Mouse (Mus musculus) hindbrain, embryonic 14.5 days (tissue): ENCODE results near the gene Gfy. TPM values are rescaled to one million over a fixed set of nuclear protein-coding genes. Genes with fewer than 3 reads are reported as not detected.
A peak's percentile ranks its signal among the peaks of the same experiment; 100 is the strongest.

Experiments
- ATAC-seq: fragments of 200-750 bp; cut with Nextera tagmentation; 2 replicates; pipeline ENCODE4 v1.8.0; 2017; ENCODE audit warnings: moderate number of reproducible peaks, mild to moderate bottlenecking, moderate TSS enrichment, moderate library complexity; ENCODE audit not compliant: low FRiP score
- DNase-seq: peaks from one replicate; pipeline ENCODE4 v3.0.0-alpha.2; 2015; ENCODE audit warnings: low spot score
- H3K27ac ChIP-seq: fragments of 300-500 bp; sonication (generic); 2 replicates; pipeline ENCODE4 v1.5.1; 2014; ENCODE audit warnings: mild to moderate bottlenecking, moderate library complexity
- H3K27me3 ChIP-seq: fragments of 300-500 bp; sonication (generic); 2 replicates; pipeline ENCODE4 v1.6.1; 2014; ENCODE audit warnings: mild to moderate bottlenecking, low read length, mixed read lengths; ENCODE audit not compliant: control insufficient read depth, insufficient read depth
- H3K36me3 ChIP-seq: fragments of 300-500 bp; sonication (generic); replicated peaks from 2 replicates; pipeline ENCODE4 v1.6.1; 2014; ENCODE audit not compliant: control insufficient read depth, insufficient read depth
- H3K4me1 ChIP-seq: fragments of 300-500 bp; sonication (generic); replicated peaks from 2 replicates; pipeline ENCODE4 v1.6.1; 2014; ENCODE audit warnings: antibody characterized with exemption, low read length, mixed read lengths; ENCODE audit not compliant: control insufficient read depth, insufficient read depth
- H3K4me2 ChIP-seq: fragments of 300-500 bp; sonication (generic); replicated peaks from 2 replicates; pipeline ENCODE4 v1.6.1; 2014; ENCODE audit warnings: mild to moderate bottlenecking, moderate library complexity
- H3K4me3 ChIP-seq: fragments of 300-500 bp; sonication (generic); replicated peaks from 2 replicates; pipeline ENCODE4 v1.5.1; 2014; ENCODE audit warnings: mild to moderate bottlenecking, low read length
- H3K9ac ChIP-seq: fragments of 300-500 bp; sonication (generic); 2 replicates; pipeline ENCODE4 v1.6.1; 2014
- H3K9me3 ChIP-seq: fragments of 300-500 bp; sonication (generic); 2 replicates; pipeline ENCODE4 v1.6.1; 2016; ENCODE audit warnings: low read length; ENCODE audit not compliant: control insufficient read depth
- WGBS: fragments of 180-500 bp; shearing (Covaris S2); extraction: QIAGEN DNeasy Blood & Tissue Kit; methylation state at CpG from one replicate; pipeline ENCODE4 v1.1.7; 2014; 5-methylcytosine and 5-hydroxymethylcytosine counted together
- microRNA-seq: library from miRNA; unstranded; fragments of <30 nt; microRNA quantifications from one replicate; pipeline ENCODE4, GENCODE M21; 2016
- polyA plus RNA-seq: library from polyadenylated mRNA; unstranded; fragments of >200 nt; fragmentation: Nextera tagmentation; extraction: Ambion mirVana; gene quantifications from 2 replicates; pipeline ENCODE4 v1.2.1, GENCODE M21; 2014

The Gfy gene
- polyA plus RNA-seq, 1 experiment from 2014 or later: not detected

DNA sequence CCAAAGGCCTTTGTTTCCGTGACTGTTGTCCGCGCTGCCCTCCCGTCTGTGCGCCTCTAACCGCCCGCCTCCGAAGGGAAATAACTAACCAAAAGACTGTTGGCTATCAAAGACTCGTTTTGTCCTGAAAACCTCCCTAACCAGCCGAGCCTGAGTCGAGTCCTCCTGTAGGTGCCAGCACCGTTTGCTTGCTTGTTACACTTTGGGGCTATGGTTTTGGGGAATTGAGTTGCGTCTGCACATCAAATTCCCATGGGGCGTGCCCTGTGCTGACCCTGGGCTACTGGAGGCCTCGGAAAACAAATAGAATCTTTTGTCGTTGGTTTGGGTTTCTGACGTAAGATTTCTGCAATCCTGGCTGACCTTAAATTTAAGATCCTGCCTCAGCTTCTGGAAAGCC, 50.1 kb downstream of the Gfy start:
- WGBS: under 1% methylated on average over 17 of the region's 17 CpGs
- Histone ChIP-seq H3K4me1 (peaks cover 27% of the 10 kb centered on the region), H3K27ac (peak overlapping the region; percentile 95), H3K27me3 (no peaks in the 10 kb centered on the region), H3K36me3 (peaks cover 30% of the 10 kb centered on the region), H3K4me2 (peak overlapping the region; percentile 64), H3K9ac (peak overlapping the region; percentile 62), H3K9me3 (no peaks in the 10 kb centered on the region), H3K4me3 (peak overlapping the region; percentile 81)
- DNase-seq (no peak), ATAC-seq (no peak)

DNA sequence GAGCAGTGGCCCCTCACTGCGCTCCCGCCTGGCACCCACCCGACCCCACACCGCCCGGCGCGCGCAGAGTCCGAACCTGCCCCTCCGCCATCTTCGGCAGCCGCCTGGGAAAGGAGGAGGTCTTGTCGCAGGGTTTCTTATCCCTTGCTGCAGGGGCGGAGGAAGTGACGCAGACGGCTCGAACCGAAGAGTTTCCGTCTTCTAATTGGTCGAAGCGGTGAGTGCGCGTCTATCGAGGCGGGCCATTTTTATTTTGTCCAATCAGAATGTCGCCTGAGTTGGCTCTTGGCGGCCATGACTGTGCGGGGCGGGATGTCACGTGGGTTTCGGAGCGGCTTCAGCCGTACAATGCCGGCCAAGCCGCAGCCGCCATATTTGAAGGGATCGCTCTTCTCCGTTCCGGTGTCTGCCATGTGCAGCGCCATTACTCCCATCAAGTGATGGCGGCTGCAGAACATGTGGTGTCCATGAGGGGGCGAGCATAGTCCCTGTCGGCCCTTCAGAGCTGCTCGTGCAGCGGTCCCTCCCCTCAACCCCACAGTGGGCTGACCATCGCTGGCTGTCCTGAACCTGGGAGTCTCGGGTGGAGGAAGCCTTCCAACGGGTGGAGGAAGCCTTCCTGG, 50.6 kb downstream of the Gfy start, which contains the start of gene Rpl13a:
Gene Rpl13a (minus strand): TSS at position 138 of the 623 bp plus-strand sequence.
- Histone ChIP-seq H3K9ac (peak within 1 kb of the TSS; percentile 97), H3K4me2 (peak within 1 kb of the TSS; percentile 69), H3K36me3 (peaks cover 30% of the 10 kb centered on the region), H3K27me3 (no peaks in the 10 kb centered on the region), H3K4me3 (peak within 1 kb of the TSS; percentile 81), H3K9me3 (no peaks in the 10 kb centered on the region), H3K27ac (peak within 1 kb of the TSS; percentile 95), H3K4me1 (peaks cover 27% of the 10 kb centered on the region)
- WGBS: under 1% methylated on average over 48 of the region's 48 CpGs
- ATAC-seq (peak; percentile 95), DNase-seq (peak; percentile 99)

DNA sequence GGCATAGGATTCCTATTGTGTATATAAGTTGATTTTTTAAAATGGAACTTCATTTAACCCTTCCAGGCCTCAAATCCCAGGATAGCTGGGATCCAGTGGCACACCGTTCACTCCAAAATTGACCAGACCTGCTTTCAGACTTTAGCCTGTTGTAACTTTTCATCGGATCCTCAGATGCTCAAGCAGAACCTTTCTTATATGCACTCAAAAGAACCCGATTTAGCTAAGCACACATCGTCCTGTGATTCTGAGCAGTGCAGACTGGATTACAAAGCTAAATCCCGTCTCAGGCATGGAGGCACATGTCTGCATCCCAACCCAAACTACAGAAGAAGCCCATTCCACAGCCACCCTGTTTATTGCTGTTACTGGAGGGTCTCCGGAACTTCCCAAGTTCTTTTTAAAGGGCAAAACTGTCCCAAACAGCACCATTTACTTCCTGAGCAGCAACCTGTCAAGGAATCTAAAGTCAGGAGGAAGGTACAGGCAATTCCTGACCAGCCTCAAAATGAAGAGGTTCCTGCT, 51.6 kb downstream of the Gfy start:
- DNase-seq: no peak
- Histone ChIP-seq H3K9ac (peak overlapping the region; percentile 97), H3K4me1 (peaks cover 32% of the 10 kb centered on the region), H3K27me3 (no peaks in the 10 kb centered on the region), H3K36me3 (peaks cover 36% of the 10 kb centered on the region), H3K4me2 (peak overlapping the region; percentile 69), H3K27ac (peak overlapping the region; percentile 88), H3K4me3 (peak overlapping the region; percentile 81), H3K9me3 (no peaks in the 10 kb centered on the region)
- WGBS: 3% methylated on average over 6 of the region's 6 CpGs
- ATAC-seq: no peak

DNA sequence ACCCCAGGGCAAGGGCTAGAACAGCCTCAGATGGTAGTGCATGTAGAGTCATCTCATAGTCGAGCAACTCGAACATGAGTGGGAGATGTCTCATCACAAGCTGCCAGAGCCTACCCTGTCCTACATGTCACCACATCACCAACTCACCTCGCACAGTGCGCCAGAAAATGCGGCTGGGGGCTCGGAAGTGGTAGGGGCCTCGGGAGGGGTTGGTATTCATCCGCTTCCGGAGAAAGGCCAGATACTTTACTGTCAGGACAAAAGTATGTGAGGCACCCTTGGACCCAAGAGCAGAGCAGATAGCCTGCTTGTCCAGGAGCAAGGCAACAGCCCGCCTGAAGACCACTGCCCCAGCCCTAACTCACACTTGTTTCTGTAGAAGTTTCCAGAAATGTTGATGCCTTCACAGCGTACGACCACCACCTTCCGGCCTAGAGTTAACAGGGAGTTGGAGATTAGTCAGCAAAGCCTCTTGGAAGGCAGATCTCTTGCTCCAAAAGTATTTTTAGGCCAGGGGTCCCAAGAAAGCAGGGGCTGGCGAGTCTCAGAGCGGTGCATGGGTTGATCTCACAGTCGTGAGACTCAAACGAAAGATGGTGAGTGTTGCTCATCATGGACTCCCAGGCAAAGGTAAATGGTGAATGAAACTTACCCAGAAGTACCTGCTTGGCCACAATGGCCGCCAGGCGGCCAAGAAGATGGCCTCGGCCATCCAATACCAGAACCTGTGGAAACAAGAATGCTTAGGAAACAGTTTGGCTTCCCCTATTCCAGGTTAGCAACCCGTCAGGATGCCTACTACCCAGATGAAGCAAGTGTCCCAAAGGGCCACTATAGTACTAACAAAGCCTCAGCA, 52.3 kb downstream of the Gfy start:
- DNase-seq: no peak
- peaks cover 32% of the 10 kb centered on the region for H3K4me1 ChIP-seq
- ATAC-seq: no peak

More for the DNA sequence above, 52.3 kb downstream of the Gfy start:
- Histone ChIP-seq H3K27me3 (no peaks in the 10 kb centered on the region), H3K4me3 (peak overlapping the region; percentile 81), H3K9ac (peak overlapping the region; percentile 97), H3K36me3 (peaks cover 43% of the 10 kb centered on the region), H3K27ac (peak overlapping the region; percentile 88; the same call in 1 of the 2 replicates), H3K4me2 (peak overlapping the region; percentile 69), H3K9me3 (no peaks in the 10 kb centered on the region)
- 56% methylated on average over 21 of the region's 21 CpGs for WGBS

Small RNA genes lying within 50 kb of the gene (microRNA-seq; reads per million reads assigned to microRNA genes)
- gene Mir5121 (16.5 reads per million, percentile 34 among the genes with 10 or more reads in this experiment), gene Mir7055 (not detected)

Other genes starting within 250 kb of the Gfy start
- gene Tsks, start 236.4 kb downstream of the Gfy start, polyA plus RNA-seq: 0.14 and 0.33 TPM in 2 replicates
- gene Cpt1c, start 204.7 kb downstream of the Gfy start, polyA plus RNA-seq: 53.3 and 53.8 TPM in 2 replicates
- gene Prmt1, start 193.0 kb downstream of the Gfy start, polyA plus RNA-seq: 194 and 210 TPM in 2 replicates
- gene Irf3, start 181.9 kb downstream of the Gfy start, polyA plus RNA-seq: 52.1 and 56.9 TPM in 2 replicates
- gene Bcl2l12, start 180.9 kb downstream of the Gfy start, polyA plus RNA-seq: 9.2 and 12.6 TPM in 2 replicates
- 59.7 and 61.9 TPM in 2 replicates for gene Scaf1, start 163.2 kb downstream of the Gfy start, polyA plus RNA-seq
- 14.2 and 15.2 TPM in 2 replicates for gene Rras, start 161.6 kb downstream of the Gfy start, polyA plus RNA-seq
- gene Prr12, start 126.7 kb downstream of the Gfy start, polyA plus RNA-seq: 16.5 and 16.8 TPM in 2 replicates
- gene Nosip, start 117.1 kb downstream of the Gfy start, polyA plus RNA-seq: 57.9 and 62.1 TPM in 2 replicates
- 12.8 and 13.9 TPM in 2 replicates for gene Prrg2, start 116.9 kb downstream of the Gfy start, polyA plus RNA-seq
- 77.7 and 93.3 TPM in 2 replicates for gene Rcn3, start 87.3 kb downstream of the Gfy start, polyA plus RNA-seq
- 37.7 and 40.5 TPM in 2 replicates for gene Fcgrt, start 75.7 kb downstream of the Gfy start, polyA plus RNA-seq
- gene Rps11, start 55.1 kb downstream of the Gfy start, polyA plus RNA-seq: 767 and 952 TPM in 2 replicates
- gene Rpl13a, start 50.8 kb downstream of the Gfy start, polyA plus RNA-seq: 725 and 835 TPM in 2 replicates
- 0.22 TPM in 1 of 2 replicates, not detected in the other for gene Gm45713, start 43.3 kb downstream of the Gfy start, polyA plus RNA-seq
- 1.7 and 1.8 TPM in 2 replicates for gene Flt3l, start 43.1 kb downstream of the Gfy start, polyA plus RNA-seq
- gene Pih1d1, start 25.3 kb downstream of the Gfy start, polyA plus RNA-seq: 91.0 and 93.5 TPM in 2 replicates
- gene Aldh16a1, start 25.0 kb downstream of the Gfy start, polyA plus RNA-seq: 16.0 and 21.3 TPM in 2 replicates
- 0.47 and 0.48 TPM in 2 replicates for gene Slc17a7, start 15.6 kb downstream of the Gfy start, polyA plus RNA-seq
- gene Pth2, start 1.4 kb upstream of the Gfy start, polyA plus RNA-seq: 0.83 TPM in 1 of 2 replicates, not detected in the other
- 0.50 and 0.57 TPM in 2 replicates for gene Ccdc155, start 25.3 kb upstream of the Gfy start, polyA plus RNA-seq
- 8.7 and 11.3 TPM in 2 replicates for gene Dkkl1, start 32.6 kb upstream of the Gfy start, polyA plus RNA-seq
- gene Tead2, start 36.2 kb upstream of the Gfy start, polyA plus RNA-seq: 37.7 and 48.0 TPM in 2 replicates
- 0.94 and 1.2 TPM in 2 replicates for gene Cd37, start 59.5 kb upstream of the Gfy start, polyA plus RNA-seq
- 0.33 and 0.67 TPM in 2 replicates for gene Slc6a16, start 61.5 kb upstream of the Gfy start, polyA plus RNA-seq
- gene Slc6a21, start 97.9 kb upstream of the Gfy start, polyA plus RNA-seq: not detected in 2 replicates
- 7.8 and 9.3 TPM in 2 replicates for gene Trpm4, start 154.2 kb upstream of the Gfy start, polyA plus RNA-seq
- gene Hrc, start 155.7 kb upstream of the Gfy start, polyA plus RNA-seq: 0.20 and 0.41 TPM in 2 replicates
- 29.8 and 32.3 TPM in 2 replicates for gene Ppfia3, start 187.4 kb upstream of the Gfy start, polyA plus RNA-seq
- 34.8 and 37.9 TPM in 2 replicates for gene Lin7b, start 191.0 kb upstream of the Gfy start, polyA plus RNA-seq
- gene Snrnp70, start 216.2 kb upstream of the Gfy start, polyA plus RNA-seq: 61.4 and 72.3 TPM in 2 replicates
- gene Kcna7, start 226.1 kb upstream of the Gfy start, polyA plus RNA-seq: not detected in 2 replicates
- gene Ntf5, start 234.1 kb upstream of the Gfy start, polyA plus RNA-seq: 0.13 TPM in 1 of 2 replicates, not detected in the other
- gene Lhb, start 241.3 kb upstream of the Gfy start, polyA plus RNA-seq: 1.2 and 2.0 TPM in 2 replicates